Mouse (Mus musculus): Measurements from ENCODE around the gene Cxcl10. TPM values are rescaled to one million over a fixed set of nuclear protein-coding genes. Genes with fewer than 3 reads are reported as not detected.

The Cxcl10 gene
- polyA plus RNA-seq, 1 experiment = 0.62 TPM

GRCm38 (mm10) chr5:92323264-92323663 is 25.4 kb downstream of the Cxcl10 start:
- H3K4me2 ChIP-seq (ENCODE audit: low read depth) = peak overlapping the region; percentile 60
- peak; percentile 58 for TF ChIP-seq TCF12 (IDR thresholded peaks at IDR 0.05; ENCODE audit: insufficient read depth, poor library complexity, severe bottlenecking)
- TF ChIP-seq SRF (IDR thresholded peaks at IDR 0.05; ENCODE audit: control insufficient read depth, insufficient read length, low read depth) = no peak
- peak; percentile 58 to 90 (median 89) for TF ChIP-seq MYOG (IDR thresholded peaks at IDR 0.05; ENCODE audit: control insufficient read depth in 1 of 3, insufficient read depth in 1 of 3, insufficient read length in 2 of 3, low read depth in 2 of 3)
- peak; percentile 14 to 89 (median 80) for TF ChIP-seq MYOD1 (IDR thresholded peaks at IDR 0.05; ENCODE audit: control insufficient read depth in 1 of 3, insufficient read length in 2 of 3, low read depth in 2 of 3)
- TF ChIP-seq TCF3 (IDR thresholded peaks at IDR 0.05; ENCODE audit: insufficient read length, low read depth) = no peak
- TF ChIP-seq CEBPB (IDR thresholded peaks at IDR 0.05; ENCODE audit: insufficient read depth, poor library complexity, severe bottlenecking) = peak; percentile 69; the same call in 1 of the 2 replicates
- H3K79me2 ChIP-seq (ENCODE audit: control insufficient read depth, insufficient read depth) = no peaks in the 10 kb centered on the region
- H3K4me3 ChIP-seq = no peak overlapping the region
- H3K27me3 ChIP-seq (ENCODE audit: control insufficient read depth, insufficient read depth, insufficient read length) = no peaks in the 10 kb centered on the region
- H3ac ChIP-seq (ENCODE audit: control insufficient read depth, insufficient read length) = no peak overlapping the region
- no peaks in the 10 kb centered on the region for H3K36me3 ChIP-seq (ENCODE audit: control insufficient read depth, insufficient read depth)

- Histone ChIP-seq H3ac (ENCODE audit: control insufficient read depth, insufficient read length) (no peak overlapping the region), H3K27me3 (ENCODE audit: control insufficient read depth, insufficient read depth, insufficient read length) (no peaks in the 10 kb centered on the region), H3K4me2 (ENCODE audit: low read depth) (no peak overlapping the region), H3K4me3 (no peak overlapping the region), H3K79me2 (ENCODE audit: control insufficient read depth, insufficient read depth) (no peaks in the 10 kb centered on the region), H3K36me3 (ENCODE audit: control insufficient read depth, insufficient read depth) (no peaks in the 10 kb centered on the region)
- no peak for TF ChIP-seq REST (IDR thresholded peaks at IDR 0.05; ENCODE audit: insufficient read depth, insufficient read length)
- no peak for TF ChIP-seq POLR2A (IDR thresholded peaks at IDR 0.05; ENCODE audit: insufficient read length, low read depth)
- no peak for TF ChIP-seq TCF3 (IDR thresholded peaks at IDR 0.05; ENCODE audit: insufficient read length, low read depth)
- TF ChIP-seq E2F4 (IDR thresholded peaks at IDR 0.05; ENCODE audit: insufficient read depth) = no peak
- no peak for TF ChIP-seq MAX (IDR thresholded peaks at IDR 0.05; ENCODE audit: low read depth)
- TF ChIP-seq POLR2AphosphoS2 (IDR thresholded peaks at IDR 0.05; ENCODE audit: insufficient read length, low read depth) = no peak
- TF ChIP-seq MYOG (IDR thresholded peaks at IDR 0.05; ENCODE audit: control insufficient read depth in 1 of 3, insufficient read depth in 1 of 3, insufficient read length in 2 of 3, low read depth in 2 of 3) = no peak
- no peak for TF ChIP-seq SRF (IDR thresholded peaks at IDR 0.05; ENCODE audit: control insufficient read depth, insufficient read length, low read depth)
- TF ChIP-seq USF1 (IDR thresholded peaks at IDR 0.05; ENCODE audit: low read depth) = no peak
- TF ChIP-seq MYOD1 (IDR thresholded peaks at IDR 0.05; ENCODE audit: control insufficient read depth in 1 of 3, insufficient read length in 2 of 3, low read depth in 2 of 3) = no peak
- no peak for TF ChIP-seq TCF12 (IDR thresholded peaks at IDR 0.05; ENCODE audit: insufficient read depth, poor library complexity, severe bottlenecking)
- no peak for TF ChIP-seq CEBPB (IDR thresholded peaks at IDR 0.05; ENCODE audit: insufficient read depth, poor library complexity, severe bottlenecking)
Measured at GRCm38 (mm10) chr5:92322612-92323011, 26.1 kb downstream of the Cxcl10 start.

DNA sequence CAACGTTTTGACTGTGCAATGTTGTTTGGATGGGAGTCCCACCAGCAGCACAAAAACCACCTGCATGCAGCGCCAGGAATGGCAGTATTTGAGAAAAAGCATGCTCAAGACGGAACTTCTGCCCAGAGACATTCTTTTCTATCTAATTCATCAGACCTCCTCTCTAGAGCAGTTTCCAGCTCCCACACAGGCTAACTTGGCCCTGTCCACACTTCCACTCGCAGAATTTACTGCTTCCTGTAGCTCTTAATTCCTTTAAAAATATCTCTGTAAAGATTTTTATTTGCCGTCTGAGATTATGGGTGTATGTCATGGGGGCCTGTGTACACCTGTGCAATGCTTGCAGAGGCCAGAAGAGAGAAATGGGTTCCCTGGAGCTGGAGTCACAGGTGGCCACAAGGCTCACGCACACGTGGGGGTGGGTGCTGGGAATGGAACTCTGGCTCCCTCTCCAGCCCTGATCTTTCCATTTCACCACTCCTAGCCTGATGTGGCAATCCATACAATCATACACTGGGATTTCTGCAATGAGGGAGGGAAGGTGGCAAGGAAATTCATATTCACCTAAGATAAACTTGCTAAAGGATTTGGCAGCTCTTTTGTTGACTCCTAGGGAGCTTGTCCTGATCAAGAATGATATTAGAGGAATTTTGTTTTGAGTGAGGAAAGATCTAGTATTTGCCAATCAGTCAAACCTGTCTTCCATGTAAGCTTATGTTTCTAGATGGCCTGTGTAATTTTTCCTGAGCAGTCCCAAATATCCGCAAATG is 26.9 kb downstream of the Cxcl10 start:
- Histone ChIP-seq H3K4me2 (ENCODE audit: low read depth) (no peak overlapping the region), H3K4me3 (no peak overlapping the region), H3K79me2 (ENCODE audit: control insufficient read depth, insufficient read depth) (no peaks in the 10 kb centered on the region), H3K27me3 (ENCODE audit: control insufficient read depth, insufficient read depth, insufficient read length) (no peaks in the 10 kb centered on the region), H3K36me3 (ENCODE audit: control insufficient read depth, insufficient read depth) (no peaks in the 10 kb centered on the region), H3ac (ENCODE audit: control insufficient read depth, insufficient read length) (no peak overlapping the region)
- no peak for TF ChIP-seq TCF3 (IDR thresholded peaks at IDR 0.05; ENCODE audit: insufficient read length, low read depth)
- no peak for TF ChIP-seq POLR2A (IDR thresholded peaks at IDR 0.05; ENCODE audit: insufficient read length, low read depth)
- no peak for TF ChIP-seq MYOD1 (IDR thresholded peaks at IDR 0.05; ENCODE audit: control insufficient read depth in 1 of 3, insufficient read length in 2 of 3, low read depth in 2 of 3)
- no peak for TF ChIP-seq REST (IDR thresholded peaks at IDR 0.05; ENCODE audit: insufficient read depth, insufficient read length)
- TF ChIP-seq E2F4 (IDR thresholded peaks at IDR 0.05; ENCODE audit: insufficient read depth) = no peak
- TF ChIP-seq CEBPB (IDR thresholded peaks at IDR 0.05; ENCODE audit: insufficient read depth, poor library complexity, severe bottlenecking) = no peak
- no peak for TF ChIP-seq MYOG (IDR thresholded peaks at IDR 0.05; ENCODE audit: control insufficient read depth in 1 of 3, insufficient read depth in 1 of 3, insufficient read length in 2 of 3, low read depth in 2 of 3)
- no peak for TF ChIP-seq POLR2AphosphoS2 (IDR thresholded peaks at IDR 0.05; ENCODE audit: insufficient read length, low read depth)

- Histone ChIP-seq H3K4me3 (no peak overlapping the region), H3K79me2 (ENCODE audit: control insufficient read depth, insufficient read depth) (no peaks in the 10 kb centered on the region), H3K27me3 (ENCODE audit: control insufficient read depth, insufficient read depth, insufficient read length) (no peaks in the 10 kb centered on the region), H3K4me2 (ENCODE audit: low read depth) (no peak overlapping the region), H3ac (ENCODE audit: control insufficient read depth, insufficient read length) (no peak overlapping the region), H3K36me3 (ENCODE audit: control insufficient read depth, insufficient read depth) (no peaks in the 10 kb centered on the region)
- TF ChIP-seq MAX (IDR thresholded peaks at IDR 0.05; ENCODE audit: low read depth) (no peak), USF1 (IDR thresholded peaks at IDR 0.05; ENCODE audit: low read depth) (no peak), TCF12 (IDR thresholded peaks at IDR 0.05; ENCODE audit: insufficient read depth, poor library complexity, severe bottlenecking) (no peak), MYOD1 (IDR thresholded peaks at IDR 0.05; ENCODE audit: control insufficient read depth in 1 of 3, insufficient read length in 2 of 3, low read depth in 2 of 3) (no peak), MYOG (IDR thresholded peaks at IDR 0.05; ENCODE audit: control insufficient read depth in 1 of 3, insufficient read depth in 1 of 3, insufficient read length in 2 of 3, low read depth in 2 of 3) (no peak)
Measured at GRCm38 (mm10) chr5:92318596-92318995, 30.1 kb downstream of the Cxcl10 start.

DNA sequence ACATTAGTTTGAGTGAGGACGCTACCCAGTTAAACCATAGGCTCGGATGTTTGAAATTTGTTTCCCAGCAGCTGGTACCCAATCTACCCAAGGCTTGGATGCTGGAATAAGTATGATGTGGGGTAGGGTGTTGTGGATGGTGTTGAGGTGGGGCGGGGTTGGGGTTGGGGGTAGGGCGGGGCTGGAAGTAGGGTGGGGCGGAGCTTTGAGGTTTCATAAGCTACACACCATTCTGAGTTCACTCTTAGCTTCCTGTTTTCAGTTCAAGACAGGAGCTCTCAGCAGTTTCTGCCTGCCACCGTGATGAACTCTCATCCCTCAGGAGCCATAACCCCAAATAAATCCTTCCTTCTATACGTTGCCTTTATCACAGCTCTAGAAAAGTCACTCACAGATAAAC is 30.6 kb downstream of the Cxcl10 start:
- Histone ChIP-seq H3ac (ENCODE audit: control insufficient read depth, insufficient read length) (no peak overlapping the region), H3K36me3 (ENCODE audit: control insufficient read depth, insufficient read depth) (no peaks in the 10 kb centered on the region), H3K79me2 (ENCODE audit: control insufficient read depth, insufficient read depth) (no peaks in the 10 kb centered on the region), H3K27me3 (ENCODE audit: control insufficient read depth, insufficient read depth, insufficient read length) (no peaks in the 10 kb centered on the region), H3K4me2 (ENCODE audit: low read depth) (no peak overlapping the region), H3K4me3 (no peak overlapping the region)
- TF ChIP-seq TCF3 (IDR thresholded peaks at IDR 0.05; ENCODE audit: insufficient read length, low read depth) (no peak), SRF (IDR thresholded peaks at IDR 0.05; ENCODE audit: control insufficient read depth, insufficient read length, low read depth) (no peak), MYOG (IDR thresholded peaks at IDR 0.05; ENCODE audit: control insufficient read depth in 1 of 3, insufficient read depth in 1 of 3, insufficient read length in 2 of 3, low read depth in 2 of 3) (no peak), REST (IDR thresholded peaks at IDR 0.05; ENCODE audit: insufficient read depth, insufficient read length) (no peak), POLR2AphosphoS2 (IDR thresholded peaks at IDR 0.05; ENCODE audit: insufficient read length, low read depth) (no peak), MAX (IDR thresholded peaks at IDR 0.05; ENCODE audit: low read depth) (no peak), CEBPB (IDR thresholded peaks at IDR 0.05; ENCODE audit: insufficient read depth, poor library complexity, severe bottlenecking) (no peak), USF1 (IDR thresholded peaks at IDR 0.05; ENCODE audit: low read depth) (no peak), MYOD1 (IDR thresholded peaks at IDR 0.05; ENCODE audit: control insufficient read depth in 1 of 3, insufficient read length in 2 of 3, low read depth in 2 of 3) (no peak), TCF12 (IDR thresholded peaks at IDR 0.05; ENCODE audit: insufficient read depth, poor library complexity, severe bottlenecking) (no peak), POLR2A (IDR thresholded peaks at IDR 0.05; ENCODE audit: insufficient read length, low read depth) (no peak)

All from myocyte (in vitro differentiated cells).